Mouse (Mus musculus): ENCODE measurements around the gene Txndc17. TPM values are rescaled to one million over a fixed set of nuclear protein-coding genes. Genes with fewer than 3 reads are reported as not detected.

Gene Txndc17
- polyA plus RNA-seq (2021; fragmentation: Nextera tagmentation) = 142 and 143 TPM in 2 replicates
- long read RNA-seq, experiment 1, transcript Txndc17-201 (4 exons, 981 nt) = major isoform, 86 of 93 reads
- long read RNA-seq, experiment 1, partial matches to known transcripts = 2 of 93 reads
- long read RNA-seq, experiment 1, other reads (novel, unspliced or antisense) = 4 of 93 reads
- long read RNA-seq, experiment 2, transcript Txndc17-201 (4 exons, 981 nt) = major isoform, 17 of 19 reads
- long read RNA-seq, experiment 2, partial matches to known transcripts = 1 of 19 reads
- long read RNA-seq, experiment 2, other reads (novel, unspliced or antisense) = 1 of 19 reads

GRCm38 (mm10) chr11:72207204-72207833 is at the start of gene Txndc17, which contains the start of gene 4933427D14Rik:
Gene Txndc17, plus strand, starts transcription at chr11:72207547.
Gene 4933427D14Rik, minus strand, starts transcription at chr11:72207459.

GRCm38 (mm10) chr11:72206341-72207203 is 775 bp upstream of the Txndc17 start, which contains the start of gene Gm43951:
Gene Gm43951, minus strand, starts transcription at chr11:72206840.

GRCm38 (mm10) chr11:72215410-72215797 is 8.1 kb downstream of the Txndc17 start, which contains the start of gene Med31:
Gene Med31, minus strand, starts transcription at chr11:72215592.

Other genes with a start within 250 kb of the Txndc17 start
- gene Aipl1, start 170.0 kb upstream of the Txndc17 start, polyA plus RNA-seq (2021; fragmentation: Nextera tagmentation) = not detected in 2 replicates
- 0.44 and 0.62 TPM in 2 replicates for gene Pimreg, start 165.5 kb upstream of the Txndc17 start, polyA plus RNA-seq (2021; fragmentation: Nextera tagmentation)
- 3.2 and 4.2 TPM in 2 replicates for gene Pitpnm3, start 71.8 kb upstream of the Txndc17 start, polyA plus RNA-seq (2021; fragmentation: Nextera tagmentation)
- gene Gm43951, start 707 bp upstream of the Txndc17 start, polyA plus RNA-seq (2021; fragmentation: Nextera tagmentation) = 0.05 and 0.08 TPM in 2 replicates
- gene 4933427D14Rik, start 88 bp upstream of the Txndc17 start, polyA plus RNA-seq (2021; fragmentation: Nextera tagmentation) = 2.5 and 3.0 TPM in 2 replicates
- gene Med31, start 8.0 kb downstream of the Txndc17 start, polyA plus RNA-seq (2021; fragmentation: Nextera tagmentation) = 30.2 and 32.5 TPM in 2 replicates
- 5.8 and 8.2 TPM in 2 replicates for gene Slc13a5, start 59.7 kb downstream of the Txndc17 start, polyA plus RNA-seq (2021; fragmentation: Nextera tagmentation)
- 10.8 and 14.8 TPM in 2 replicates for gene Xaf1, start 94.1 kb downstream of the Txndc17 start, polyA plus RNA-seq (2021; fragmentation: Nextera tagmentation)
- gene Fbxo39, start 106.9 kb downstream of the Txndc17 start, polyA plus RNA-seq (2021; fragmentation: Nextera tagmentation) = not detected in 2 replicates
- gene Tekt1, start 154.9 kb downstream of the Txndc17 start, polyA plus RNA-seq (2021; fragmentation: Nextera tagmentation) = 6.6 and 11.4 TPM in 2 replicates
- 0.80 and 1.1 TPM in 2 replicates for gene Smtnl2, start 204.2 kb downstream of the Txndc17 start, polyA plus RNA-seq (2021; fragmentation: Nextera tagmentation)
- gene Ggt6, start 228.0 kb downstream of the Txndc17 start, polyA plus RNA-seq (2021; fragmentation: Nextera tagmentation) = 0.16 and 0.21 TPM in 2 replicates
- gene Mybbp1a, start 233.8 kb downstream of the Txndc17 start, polyA plus RNA-seq (2021; fragmentation: Nextera tagmentation) = 9.0 and 9.3 TPM in 2 replicates